Mouse (Mus musculus) T-helper 17 cell (primary cell): ENCODE data around the gene Ppy.

Experiments used
- in situ Hi-C, 2 experiments: fragments of 300-600 bp; cut with MboI, MseI; formaldehyde crosslinking; loops; 1 replicate in 1 of 2; 2 replicates in 1 of 2; pipeline ENCODE4 v1.15.1; 2025; ENCODE audit warnings: high pct_unique_total_duplicates in 2 of 2

The Ppy gene

DNA sequence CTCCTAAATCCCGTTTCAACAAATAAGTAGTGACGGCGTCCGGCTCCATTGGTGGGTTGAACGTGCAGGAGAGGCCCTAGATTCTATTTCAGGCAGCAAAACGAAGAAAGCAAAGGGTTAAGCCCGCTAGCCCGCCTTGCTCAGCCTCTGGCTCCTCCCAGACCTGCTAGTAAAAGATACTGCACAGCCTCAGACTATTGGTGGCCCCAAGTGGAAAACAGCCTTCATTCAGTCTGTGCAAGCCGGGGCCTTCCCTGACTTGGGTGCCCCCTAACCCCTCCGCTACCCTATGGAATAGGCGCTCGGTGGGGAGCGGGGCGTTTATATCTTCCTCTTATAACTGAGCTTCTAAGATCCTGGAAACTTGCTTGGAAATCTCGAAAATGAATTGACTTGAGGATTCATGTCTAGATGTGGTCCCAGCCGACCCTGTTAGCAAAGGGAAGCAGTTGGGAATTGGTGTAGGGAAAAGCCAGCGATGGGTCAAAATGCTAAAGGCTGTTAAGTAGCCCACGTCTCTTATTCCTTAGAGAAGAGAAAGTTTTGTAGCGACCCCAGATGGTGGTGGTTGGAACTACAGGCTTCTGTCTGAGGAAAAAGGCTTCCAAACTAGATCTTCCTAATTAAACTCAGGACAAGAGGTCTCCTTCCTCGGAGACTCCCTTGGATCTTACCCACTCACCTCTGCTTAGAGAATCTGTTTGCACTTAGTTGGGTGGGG, 11.9 kb downstream of the Ppy start:
- in situ Hi-C loops, result no loop called here

DNA sequence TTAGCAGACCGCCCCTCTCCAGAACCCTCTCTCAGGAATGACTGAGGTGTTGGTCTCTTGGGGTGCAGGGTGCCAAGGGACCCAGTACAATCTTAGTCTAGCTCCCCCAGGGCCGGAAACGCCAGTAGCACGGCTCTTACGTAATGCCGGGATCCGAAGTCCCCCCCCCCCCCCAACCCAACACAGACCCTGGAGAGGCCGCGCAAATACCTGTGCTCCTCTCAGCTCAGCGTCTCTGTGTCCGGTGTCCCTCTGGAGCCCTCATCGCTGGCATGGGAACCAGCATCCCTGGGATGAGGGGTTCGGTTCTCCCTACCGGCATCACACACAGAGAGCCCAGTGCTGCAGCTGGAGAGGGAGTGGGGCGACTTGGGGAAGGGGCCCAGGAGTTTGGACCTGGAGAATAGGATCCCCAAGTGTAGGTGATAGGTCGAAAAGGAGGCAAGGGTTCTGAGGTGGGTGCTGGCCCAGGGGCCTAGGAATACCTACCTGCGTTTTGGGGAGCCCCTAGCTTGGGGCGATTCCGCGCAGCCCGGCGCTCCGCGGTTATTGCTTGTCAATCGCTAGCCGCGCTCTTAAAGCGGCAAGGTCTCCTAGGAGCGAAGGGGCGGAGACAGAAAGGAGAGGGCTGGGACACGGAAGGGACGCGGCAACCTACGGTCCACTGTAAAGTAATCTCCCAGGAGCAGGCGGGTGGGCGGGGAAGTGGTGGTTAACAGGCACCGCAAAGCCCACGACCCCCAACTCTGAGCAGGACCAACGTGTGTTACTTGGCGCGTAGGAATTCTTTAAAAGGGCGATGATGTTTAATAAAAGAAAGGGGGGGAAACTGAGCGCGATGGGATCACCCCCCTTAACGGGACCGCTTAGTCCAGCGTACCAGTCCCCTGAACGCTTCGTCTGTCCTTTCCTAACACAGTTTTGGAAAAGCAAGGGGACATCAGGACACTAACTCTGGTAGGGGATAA, 12.9 kb downstream of the Ppy start, which contains the start of gene Mpp2:
Gene Mpp2 (minus strand): TSS at position 585 of the 968 bp plus-strand sequence.
- in situ Hi-C loops, result no loop called here

DNA sequence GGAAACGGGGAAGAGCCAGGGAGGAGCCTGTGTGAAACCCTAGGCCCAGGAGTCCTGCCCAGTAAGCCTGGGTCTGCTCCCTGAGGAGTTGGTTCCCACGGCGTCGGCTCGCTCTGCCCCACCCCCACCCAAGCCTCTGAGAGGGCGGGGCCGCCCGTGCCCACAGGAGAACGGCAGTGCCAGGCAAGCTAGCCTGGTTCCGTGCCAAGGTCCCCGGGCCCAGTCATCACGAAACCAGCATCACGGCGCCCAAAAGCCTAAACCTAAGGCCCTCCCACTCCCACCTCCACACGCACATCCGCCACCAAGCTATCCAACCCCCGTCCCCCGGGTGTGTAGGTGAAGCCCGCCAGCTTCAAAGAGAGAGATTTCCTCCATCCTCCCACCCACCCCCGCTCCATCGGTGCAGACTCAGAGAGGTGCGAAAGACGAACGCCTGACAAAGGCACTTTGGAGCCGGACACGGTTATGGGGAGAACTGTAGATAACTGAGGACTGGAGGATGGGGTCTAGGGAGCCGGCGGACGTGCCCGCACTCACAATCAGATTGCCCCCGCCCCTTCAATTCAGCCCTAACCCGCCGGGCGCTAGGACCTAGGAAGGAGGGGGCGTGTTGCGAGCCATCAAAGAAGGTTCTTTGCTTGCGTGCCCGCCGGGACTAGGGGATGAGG, 13.9 kb downstream of the Ppy start:
- in situ Hi-C loops, result no loop called here

DNA sequence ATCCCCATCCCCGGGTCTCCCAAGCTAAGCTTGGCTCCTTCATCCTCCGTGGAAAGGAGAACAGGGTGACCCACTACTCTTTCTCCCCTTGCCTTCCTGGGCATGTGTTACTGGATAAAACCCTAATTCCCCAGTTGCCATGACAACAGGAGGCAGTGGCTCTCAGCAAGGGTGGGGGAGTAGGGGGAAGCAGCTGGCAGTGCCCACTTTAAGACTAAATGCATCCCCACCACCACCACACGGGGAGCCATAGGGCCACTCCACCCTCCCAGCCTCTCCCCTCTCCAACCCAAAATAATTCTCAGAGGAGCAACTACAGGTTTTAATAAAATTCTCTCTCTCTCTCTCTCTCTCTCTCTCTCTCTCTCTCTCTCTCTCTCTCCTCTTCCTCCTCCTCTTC, 14.8 kb downstream of the Ppy start:
- in situ Hi-C loops, result no loop called here

DNA sequence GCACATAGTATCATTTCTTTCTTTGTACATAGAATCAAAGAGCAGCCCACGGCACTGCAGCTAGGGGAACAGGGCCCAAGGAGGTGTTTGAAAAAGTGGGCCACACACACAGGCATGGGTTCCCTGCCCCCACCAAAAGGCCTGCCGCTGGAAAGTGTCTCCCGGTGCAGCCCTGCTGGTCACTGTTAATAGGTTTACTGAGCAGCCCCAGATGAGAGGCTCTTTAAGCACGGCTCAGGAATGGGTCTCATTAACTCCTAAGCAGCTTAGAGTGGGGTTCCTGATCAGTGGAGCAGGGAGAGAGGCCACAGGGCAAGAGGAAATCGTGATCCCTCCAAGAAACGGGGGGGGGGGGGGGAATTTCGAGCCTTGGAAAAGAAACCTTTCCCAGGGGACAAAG, 17.0 kb downstream of the Ppy start:
- in situ Hi-C loops, result no loop called here

DNA sequence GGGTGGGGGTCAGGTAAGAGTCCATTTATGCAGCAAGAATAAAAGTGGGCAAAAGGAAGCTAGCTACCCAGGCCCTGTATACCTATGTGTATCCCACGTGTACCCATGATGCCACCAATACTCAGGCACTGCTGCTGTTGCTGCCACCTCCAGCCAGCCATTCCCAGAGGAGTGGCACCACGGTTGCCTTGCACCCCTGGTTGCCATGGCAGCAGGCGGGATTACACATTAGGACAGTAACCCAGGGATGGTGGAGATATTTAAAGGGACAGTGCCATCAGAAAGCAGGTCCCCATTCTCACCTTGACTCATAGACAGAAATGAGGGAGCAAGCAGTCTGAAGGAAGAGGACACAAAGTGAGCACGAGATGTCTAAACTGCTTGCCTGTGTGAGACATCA, 17.9 kb downstream of the Ppy start:
- in situ Hi-C loops, result no loop called here

DNA sequence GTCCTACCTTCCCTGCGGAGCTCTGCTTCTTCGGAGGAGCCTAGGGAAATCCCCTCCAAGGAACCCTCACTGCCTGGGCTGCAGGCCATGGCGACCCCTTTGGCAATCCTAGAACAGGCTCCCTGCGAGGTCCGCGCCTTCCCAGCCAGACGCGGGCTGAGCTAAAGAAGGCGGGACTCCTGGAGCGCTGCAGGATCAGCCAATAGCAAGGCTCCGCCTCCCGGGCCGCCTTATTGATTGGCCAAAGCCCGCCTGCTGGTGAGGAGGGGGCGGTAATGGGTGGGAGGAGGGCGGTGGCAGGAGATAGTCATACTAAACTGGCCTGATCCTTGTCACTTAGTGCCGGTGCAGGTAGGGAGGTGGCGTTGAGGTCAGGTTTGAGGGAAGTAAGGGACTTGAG, 18.8 kb downstream of the Ppy start:
- in situ Hi-C loops, result no loop called here

DNA sequence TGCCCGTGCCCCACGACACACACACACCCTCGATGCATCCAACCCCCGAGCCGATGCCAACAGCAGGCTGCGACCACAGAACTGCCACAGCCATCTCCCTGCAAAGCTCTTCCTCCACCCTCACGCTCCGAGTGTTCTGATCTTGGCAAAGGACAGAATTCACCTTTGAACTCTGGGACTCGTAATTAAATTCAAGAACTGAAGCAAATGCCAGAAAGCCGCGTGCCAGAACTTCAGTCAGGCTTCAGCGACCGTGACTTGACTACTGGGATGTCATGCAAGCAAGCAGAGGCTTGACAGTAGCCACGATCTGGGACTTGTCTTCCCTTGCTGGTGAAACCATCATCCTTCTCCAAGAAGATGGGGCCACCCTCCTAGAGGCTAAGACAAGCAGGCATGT, 27.4 kb downstream of the Ppy start:
- in situ Hi-C loops, result no loop called here

DNA sequence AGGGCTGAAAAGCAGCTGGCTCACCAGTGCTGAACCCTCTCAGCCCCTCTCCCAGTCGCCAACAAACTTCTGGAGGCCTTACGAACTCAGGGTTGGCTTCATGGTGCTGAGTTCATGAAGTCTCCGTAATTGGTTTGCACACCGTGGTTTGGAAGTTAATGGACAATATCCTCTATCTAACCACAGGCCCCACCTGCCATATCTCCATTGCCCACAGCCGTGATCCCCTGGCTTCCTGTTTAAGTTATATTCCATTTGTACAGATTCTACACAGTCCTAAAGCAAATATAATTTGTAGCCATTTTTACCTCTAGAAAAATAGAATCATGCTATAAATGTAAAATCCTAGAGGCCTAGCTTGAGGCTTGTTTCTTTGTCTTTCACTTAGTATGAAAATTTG, 28.4 kb downstream of the Ppy start:
- in situ Hi-C loops, result no loop called here

DNA sequence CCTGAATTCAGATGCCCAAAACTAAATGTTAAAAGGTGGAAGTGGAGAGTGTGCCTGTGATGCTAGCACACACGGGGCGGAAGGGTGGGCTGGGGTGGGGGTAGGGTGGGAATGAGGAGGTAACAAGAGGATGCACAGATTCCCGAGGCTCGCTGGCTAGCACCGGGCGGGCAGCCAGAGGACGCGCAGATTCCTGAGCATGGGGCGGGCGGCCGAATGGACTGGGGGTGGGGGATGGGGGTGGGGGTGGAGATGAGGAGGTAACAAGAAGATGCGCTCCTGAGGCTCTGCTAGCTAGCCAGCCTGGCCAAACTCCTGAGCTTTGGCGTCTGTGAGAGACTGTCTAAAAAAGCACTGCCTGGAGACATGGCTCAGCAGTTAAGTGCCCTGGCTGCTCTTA, 30.7 kb downstream of the Ppy start:
- in situ Hi-C loops, result no loop called here

DNA sequence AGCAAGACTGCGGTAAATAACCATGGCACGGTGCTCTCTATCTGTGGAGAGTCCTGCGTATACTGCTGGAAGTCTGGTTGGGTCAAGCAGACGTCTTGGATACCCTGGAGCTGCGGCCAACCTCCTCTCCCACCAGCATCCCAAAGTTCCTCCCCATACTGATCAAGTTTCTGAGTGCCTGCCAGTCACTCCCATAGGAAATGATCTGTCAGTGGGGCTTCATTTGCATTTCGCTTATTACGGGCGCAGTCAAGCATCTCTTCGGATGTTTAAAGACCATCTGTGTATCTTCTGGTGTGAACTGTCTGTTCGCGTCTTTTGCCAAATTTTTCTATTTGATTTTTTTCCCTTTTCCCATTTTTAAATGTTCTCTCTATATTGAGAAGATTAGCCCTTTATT, 31.5 kb downstream of the Ppy start:
- in situ Hi-C loops, result loop anchor here (5.0 kb wide), 2 partner anchors 68 to 78 kb away; partner anchors contain the start of gene Nags (in 1 of the 2)

DNA sequence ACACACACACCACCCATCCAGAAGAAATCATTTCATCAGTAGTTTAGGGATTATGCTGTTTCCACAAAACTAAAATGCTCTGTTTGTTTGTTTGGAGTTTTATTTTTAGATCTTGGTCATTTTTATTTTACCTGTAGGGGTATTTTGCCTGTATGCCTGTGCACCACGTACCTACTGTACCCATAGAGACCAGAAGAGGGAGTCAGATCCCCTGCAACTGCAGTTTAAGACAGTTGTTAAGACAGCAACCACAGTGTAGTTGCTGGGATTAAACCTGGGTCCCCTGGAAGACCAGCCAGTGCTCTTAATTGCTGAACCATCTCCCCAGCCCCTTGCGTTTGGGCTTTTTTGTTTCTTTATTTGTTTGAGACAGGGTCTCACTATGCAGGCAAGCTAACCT, 32.1 kb downstream of the Ppy start:
- in situ Hi-C loops, result loop anchor here (5.0 kb wide), 2 partner anchors 68 to 78 kb away; partner anchors contain the start of gene Nags (in 1 of the 2)

DNA sequence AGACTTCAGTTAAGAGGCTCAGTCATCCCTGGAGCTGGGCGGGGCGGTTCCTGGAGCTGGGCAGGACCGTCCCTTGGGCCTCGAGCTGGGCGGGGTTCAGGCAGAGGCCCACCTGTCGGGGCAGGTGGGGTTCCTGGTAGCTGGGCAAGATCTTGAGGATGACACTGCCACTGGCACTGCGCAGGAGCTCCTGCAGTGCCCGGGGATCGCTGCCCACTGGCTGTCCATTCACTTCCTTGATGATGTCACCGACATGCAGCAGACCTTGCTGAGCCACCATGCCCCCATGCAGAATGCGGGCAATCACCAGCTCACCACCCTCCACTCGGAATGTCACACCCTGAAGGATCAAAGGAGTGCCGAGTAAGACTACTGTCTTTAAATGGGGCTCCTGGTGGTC, 38.0 kb downstream of the Ppy start:
- in situ Hi-C loops, result no loop called here

DNA sequence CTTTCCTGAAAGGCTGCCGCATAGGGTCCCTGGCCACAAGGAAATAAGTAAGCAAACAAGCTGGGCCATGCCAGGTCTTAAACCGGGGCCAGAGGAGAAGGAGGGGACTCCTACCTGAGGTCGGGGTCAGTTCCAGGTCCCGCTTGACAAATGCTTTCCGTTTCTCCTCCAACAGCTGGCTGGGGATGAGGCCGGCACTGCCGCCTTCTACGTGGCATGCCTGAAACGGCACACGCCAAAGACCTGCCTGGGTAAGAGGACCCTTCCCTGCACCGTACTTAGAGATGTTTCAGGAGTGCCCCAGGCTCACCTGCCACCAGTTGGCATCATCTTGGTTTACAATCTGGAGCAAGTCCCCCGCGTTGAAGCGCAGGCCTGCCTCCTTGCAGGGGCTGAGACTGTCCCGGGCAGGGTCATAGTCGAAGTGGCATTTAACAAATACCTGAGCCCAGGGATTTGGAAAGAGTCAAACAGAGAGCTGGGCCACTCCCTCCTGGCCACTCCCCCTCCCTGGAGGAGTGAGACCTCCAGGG, 39.1 kb downstream of the Ppy start:
- in situ Hi-C loops, result no loop called here

DNA sequence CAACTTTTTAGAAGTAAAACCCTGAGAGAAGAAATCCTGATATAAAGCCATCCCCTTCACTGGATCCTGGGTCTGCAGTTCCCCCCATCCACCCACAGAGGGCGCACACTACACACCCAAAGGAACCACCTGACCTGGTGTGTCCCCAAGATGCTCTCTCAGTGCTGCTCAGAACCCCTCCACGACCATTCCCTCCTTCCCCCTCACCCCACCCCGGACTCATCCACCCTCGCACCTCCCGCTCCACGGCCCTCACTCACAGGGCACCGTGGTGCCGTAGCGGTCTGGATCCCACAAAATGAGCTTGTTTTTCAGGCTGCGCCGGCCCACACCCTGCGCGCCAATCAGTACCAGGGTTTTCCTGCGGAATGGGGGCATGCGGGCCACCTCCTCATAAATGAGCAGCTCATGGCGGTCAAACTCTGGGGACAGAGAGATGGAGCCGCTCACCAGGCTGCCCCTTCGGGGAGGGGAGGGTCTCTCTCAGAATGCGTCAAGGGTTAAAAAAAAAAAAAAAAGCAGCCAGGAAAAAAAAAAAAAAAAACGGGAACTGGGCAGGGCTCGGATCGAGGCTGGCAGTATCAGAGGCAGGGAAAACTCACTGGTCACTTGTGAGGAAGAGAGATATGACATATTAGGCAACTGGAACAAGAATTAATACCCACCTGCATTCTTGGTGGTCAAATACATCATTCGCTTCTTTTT, 39.7 kb downstream of the Ppy start:
- in situ Hi-C loops, result no loop called here

DNA sequence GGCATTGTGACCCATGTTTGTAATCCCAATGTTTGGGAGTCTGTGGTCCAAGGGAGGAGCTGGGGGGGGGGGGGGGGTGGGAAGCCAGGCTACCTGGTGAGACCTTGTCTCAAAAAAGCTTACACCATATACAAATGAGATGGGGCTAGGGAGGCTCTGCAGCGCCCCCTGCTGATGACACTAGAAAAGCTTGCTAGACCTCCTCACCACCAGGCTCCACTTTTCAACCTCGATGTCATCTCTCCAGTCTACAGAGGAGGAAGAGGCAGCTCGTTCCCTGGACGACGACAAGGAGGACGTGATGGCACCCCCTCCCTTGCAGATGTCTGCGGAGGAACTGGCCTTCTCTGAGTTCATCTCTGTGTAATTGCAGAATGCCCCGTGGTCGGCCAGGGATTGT, 47.3 kb downstream of the Ppy start:
- in situ Hi-C loops, result no loop called here

DNA sequence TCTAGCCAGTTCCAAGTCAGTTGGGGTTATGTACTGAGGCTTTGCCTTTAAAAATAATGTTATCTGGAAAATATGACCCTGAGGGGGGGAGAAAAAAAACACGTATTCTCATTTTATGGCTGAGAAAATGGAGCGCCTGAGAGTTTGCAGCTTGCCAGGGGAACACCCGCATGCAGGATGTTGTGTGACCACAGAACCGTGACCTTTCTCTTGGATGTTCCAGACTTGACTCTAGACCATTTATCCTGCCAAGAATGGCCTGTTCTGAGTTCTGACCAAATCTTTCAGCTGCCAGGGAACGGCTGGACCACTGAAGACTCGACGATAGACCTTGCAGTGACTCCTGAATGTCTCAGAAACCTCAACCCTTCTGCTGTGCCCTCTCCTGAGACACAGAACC, 47.9 kb downstream of the Ppy start:
- in situ Hi-C loops, result no loop called here

DNA sequence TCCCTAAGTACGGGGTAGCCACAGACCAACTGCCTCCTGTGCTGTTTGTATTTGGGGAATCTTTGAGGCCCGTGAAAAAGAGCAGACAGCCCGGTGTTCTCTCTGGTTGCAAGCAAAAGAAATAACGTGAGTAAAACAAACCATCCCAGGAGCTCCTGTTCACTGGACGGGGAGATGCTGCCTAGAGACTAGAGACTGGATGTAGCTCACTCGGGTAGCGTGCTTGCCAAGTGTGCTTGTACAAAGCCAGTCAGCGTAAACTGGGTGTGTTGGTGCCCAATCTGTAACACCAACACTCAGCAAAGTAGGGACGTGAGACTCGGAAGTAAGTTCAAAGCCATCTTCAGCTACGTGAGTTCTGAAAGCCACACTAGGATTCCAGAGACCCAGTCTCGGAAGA, 48.4 kb downstream of the Ppy start:
- in situ Hi-C loops, result no loop called here

DNA sequence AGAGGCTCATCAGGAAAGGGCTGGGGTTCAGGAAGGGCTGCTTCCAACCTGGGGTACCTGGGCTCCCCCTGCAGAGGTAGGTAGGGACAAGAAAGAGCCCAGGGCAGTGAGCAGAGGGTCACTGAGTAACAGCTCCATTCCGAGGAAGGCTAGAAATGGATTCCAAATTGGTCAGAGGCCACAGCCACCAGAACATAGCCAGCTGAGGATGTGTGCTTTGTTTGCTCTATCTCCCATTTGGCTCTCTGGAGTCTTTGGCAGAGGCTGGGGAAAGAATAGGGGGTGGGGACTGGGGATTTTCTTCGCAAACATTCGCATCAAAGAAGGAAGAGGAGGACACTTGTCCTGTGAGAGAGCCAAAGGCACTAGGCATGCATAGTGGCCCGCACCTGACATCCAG, 49.2 kb downstream of the Ppy start:
- in situ Hi-C loops, result no loop called here

DNA sequence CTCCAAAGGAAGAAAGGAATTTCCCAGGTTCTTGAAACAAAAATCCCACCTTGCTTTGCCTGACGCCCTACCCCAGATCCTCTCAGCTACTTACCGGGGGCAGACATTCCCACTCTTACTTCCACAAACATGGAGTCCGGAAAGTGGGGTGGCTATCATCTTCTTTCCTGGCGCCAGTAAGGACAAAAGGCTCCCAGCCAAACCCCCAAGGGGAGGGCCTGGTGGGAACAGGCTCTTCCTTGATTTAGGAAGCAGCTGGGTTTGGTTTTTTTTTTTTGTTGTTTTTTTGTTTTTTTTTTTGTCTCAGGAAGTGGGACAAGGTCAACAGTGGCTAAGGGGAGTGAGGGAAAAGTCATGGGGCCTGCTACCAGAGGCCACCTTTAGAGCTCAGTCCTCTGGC, 49.6 kb downstream of the Ppy start:
- in situ Hi-C loops, result no loop called here
